Mouse (Mus musculus) neutrophil, adult 5-6 weeks (primary cell): ENCODE measurements around the gene Tmem221. TPM values are rescaled to one million over a fixed set of nuclear protein-coding genes. Genes with fewer than 3 reads are reported as not detected.
"Not testable (repeated sequence)": the region's sequence is repeated elsewhere in the genome, so short reads cannot be mapped to it uniquely, and the experiment has no call there.

Source experiments
- ATAC-seq: fragments of 151-379, 151-347 bp; 2 replicates; pipeline ENCODE4 v1.8.0; 2017; ENCODE audit warnings: mild to moderate bottlenecking, moderate TSS enrichment; ENCODE audit not compliant: insufficient number of reproducible peaks, poor library complexity, low FRiP score, severe bottlenecking; ENCODE audit errors: extremely low read depth
- total RNA-seq: library from RNA; stranded (forward); fragments of 200-1000 nt; gene quantifications from 2 replicates; pipeline ENCODE4 v1.2.3, GENCODE M21; 2017

Tmem221 gene
- total RNA-seq, 1 experiment from 2014 or later, result 0.58 TPM

GRCm38 (mm10) chr8:71558958-71559690, 453 bp upstream of the Tmem221 start:
- ATAC-seq, result peak; percentile 21

GRCm38 (mm10) chr8:71554644-71555043, 4.0 kb downstream of the Tmem221 start:
- ATAC-seq, result no peak

DNA sequence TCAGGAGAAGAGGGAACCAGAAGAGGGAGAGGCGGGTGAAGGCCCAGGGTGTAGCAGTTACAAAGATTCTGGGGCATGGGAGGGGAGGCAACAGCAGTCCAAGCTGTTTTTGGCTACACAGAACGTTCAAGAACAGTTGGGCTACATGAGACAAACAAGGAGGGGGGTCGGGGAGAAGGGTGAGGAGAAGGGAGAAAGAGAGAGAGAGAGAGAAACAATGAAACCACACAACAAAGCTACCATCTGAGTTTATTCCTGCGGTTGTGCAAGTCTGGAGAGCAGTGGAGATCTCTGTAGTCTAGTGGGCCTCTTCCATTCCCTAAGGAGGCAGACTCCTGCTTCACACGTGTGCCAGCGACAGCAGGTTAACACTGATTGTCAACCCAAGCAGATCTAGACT, 4.7 kb downstream of the Tmem221 start:
- no peak for ATAC-seq

GRCm38 (mm10) chr8:71552770-71553169, 5.9 kb downstream of the Tmem221 start:
- no peak for ATAC-seq

DNA sequence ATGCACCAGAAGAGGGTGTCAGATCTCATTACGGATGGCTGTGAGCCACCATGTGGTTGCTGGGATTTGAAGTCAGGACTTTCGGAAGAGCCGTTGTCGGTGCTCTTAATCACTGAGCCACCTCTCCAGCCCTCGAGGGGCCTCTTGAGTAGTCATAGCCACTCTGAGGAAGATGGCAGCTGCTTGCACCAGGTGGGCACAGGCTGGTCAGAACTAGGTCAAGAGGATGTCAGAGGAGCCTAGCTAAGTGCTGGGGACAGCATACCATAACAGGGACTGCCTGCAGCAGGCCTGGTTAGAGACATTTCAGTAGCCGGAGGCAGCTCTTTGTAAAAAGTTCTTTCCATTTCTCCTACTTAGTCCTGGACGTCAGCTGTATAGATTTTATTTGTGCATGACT, 7.9 kb downstream of the Tmem221 start:
- ATAC-seq, result no peak

DNA sequence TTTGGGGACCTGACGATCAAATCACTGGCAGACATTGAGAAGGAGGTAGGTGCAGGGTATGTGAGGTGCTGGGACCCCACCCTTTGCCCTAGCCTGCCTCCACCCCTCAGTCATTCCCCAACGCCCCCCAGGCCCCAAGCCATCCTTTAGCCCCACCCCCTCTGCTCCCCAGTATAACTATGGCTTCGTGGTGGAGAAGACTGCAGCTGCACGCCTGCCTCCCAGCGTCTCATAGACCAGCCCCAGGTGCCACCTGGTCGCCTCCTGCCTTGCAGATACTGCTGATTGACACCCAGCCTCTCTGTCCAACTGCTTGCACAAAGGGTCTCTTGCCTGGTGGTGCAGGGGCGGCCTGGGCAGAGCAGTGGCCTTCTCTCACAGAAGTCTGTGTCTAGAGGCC, 11.1 kb downstream of the Tmem221 start:
- no peak for ATAC-seq

- ATAC-seq, result no peak
Measured at GRCm38 (mm10) chr8:71545053-71545452, 13.6 kb downstream of the Tmem221 start.

DNA sequence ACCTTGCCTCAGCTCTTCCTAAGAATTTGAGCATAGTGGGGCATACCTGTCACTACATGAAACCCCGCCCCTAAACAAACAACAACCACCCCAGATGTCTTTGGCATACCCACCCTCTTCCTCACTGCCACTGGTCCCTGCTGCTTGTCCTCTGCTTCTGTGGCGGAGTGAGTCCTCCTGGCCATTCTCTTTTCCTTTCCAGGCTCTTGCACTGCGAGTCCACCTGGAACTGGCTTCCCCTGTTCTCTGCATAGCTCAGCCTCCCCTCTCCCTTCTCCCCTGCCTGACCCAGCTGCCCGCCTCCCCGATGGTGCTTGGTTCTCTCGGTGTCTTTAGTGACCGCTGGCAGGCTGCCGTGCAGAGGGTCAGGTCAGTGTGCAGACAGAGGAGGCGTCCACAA, 14.9 kb downstream of the Tmem221 start:
- no peak for ATAC-seq

GRCm38 (mm10) chr8:71542632-71543343, 15.9 kb downstream of the Tmem221 start, which contains the start of gene Mvb12a:
Mvb12a (plus strand) TSS chr8:71542922.
- peak; percentile 98 for ATAC-seq

DNA sequence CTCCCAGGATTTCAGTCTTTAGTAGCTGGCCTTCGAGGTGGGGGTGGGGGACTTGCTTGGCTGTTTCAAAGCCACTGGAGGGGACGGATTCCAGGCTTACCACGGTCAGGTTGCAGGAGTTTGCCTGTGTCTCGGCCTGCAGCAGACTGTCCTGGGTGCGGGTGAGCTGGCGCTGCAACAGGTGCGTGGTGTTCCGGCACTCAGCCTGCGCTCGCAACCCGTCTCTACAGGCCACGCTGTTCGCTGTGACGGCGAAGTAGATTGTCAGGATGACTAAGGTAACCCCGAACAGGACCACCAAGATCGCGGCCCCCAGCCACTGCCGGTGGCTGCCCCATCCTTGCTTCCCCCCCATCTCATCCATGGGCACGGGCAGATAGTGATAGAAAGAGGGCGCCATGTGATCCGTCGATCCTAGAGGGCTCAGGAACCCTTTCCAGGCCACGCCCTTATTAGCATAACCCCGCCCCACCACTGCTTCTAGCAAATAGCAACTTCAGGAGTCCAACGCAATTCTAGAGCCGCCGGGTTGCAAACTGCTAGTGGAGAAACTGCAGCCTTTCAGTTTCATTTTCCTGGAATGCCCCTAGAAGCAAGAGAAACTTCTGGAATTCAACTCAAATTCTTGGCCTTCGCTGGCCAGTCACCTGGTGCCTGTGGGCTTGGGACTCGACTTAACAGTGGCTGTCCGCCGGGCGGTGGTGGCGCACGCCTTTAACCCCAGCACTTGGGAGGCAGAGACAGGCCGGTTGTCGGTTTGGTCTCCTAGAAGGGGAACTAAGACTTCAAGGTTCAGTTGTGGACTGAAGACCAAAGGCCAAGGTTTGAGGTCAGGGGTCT, 21.4 kb downstream of the Tmem221 start, which contains the start of gene Bst2:
TSS of gene Bst2 (minus strand) at position 429 of the 840 bp plus-strand sequence.
- peak; percentile 87 for ATAC-seq

GRCm38 (mm10) chr8:71535663-71536062, 23.0 kb downstream of the Tmem221 start:
- no peak for ATAC-seq

- ATAC-seq, result no peak
Measured at GRCm38 (mm10) chr8:71534263-71534810, 24.3 kb downstream of the Tmem221 start.

GRCm38 (mm10) chr8:71530735-71531467, 27.8 kb downstream of the Tmem221 start:
- ATAC-seq, result not testable (repeated sequence)

DNA sequence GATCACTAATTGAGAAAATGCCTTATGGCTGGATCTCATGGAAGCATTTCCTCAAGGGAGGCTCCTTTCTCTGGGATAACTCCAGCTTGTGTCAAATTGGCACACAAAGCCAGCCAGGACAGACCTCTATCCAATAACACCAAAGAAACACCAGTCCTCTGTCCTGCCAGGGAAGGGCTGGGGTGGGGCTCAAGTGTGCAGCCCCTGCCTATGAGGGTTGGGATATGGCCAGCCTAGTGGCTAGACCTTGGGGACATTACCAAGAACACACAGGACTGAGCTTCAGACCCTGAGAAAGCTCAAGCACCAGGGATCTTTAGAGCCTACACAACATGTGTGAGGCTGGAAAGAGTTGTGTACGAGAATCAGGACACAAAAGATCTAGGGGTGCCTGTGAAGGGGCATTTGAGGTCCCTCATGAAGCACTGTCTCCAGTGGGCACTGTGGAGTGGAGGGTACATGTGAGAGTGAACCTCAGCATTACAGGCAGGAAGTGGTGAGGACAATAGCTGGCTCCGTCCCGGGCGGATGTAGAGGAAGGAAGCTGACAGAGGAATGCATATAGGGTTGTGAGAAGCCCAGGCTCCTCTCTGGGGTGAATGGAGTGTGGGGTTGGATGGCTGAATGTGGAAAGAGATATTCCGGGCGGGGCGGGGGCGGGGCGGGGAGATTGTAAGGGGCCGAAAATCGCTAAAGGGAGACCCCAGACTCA, 30.2 kb downstream of the Tmem221 start:
- peak; percentile 48; the same call in 1 of the 2 replicates for ATAC-seq

GRCm38 (mm10) chr8:71527162-71527870, 31.4 kb downstream of the Tmem221 start:
- ATAC-seq, result no peak

- ATAC-seq, result no peak
Measured at GRCm38 (mm10) chr8:71526272-71526671, 32.4 kb downstream of the Tmem221 start.
